Mouse (Mus musculus): ENCODE measurements at regions not wholly inside any gene's neighbourhood (a gene's known extent, or its start where the extent isn't known, plus 50 kb on each side); places are given as distances from the start of the nearest gene placed in this dataset.
"Not testable (repeated sequence)": the region's sequence is repeated elsewhere in the genome, so short reads cannot be mapped to it uniquely, and the experiment has no call there.

DNA sequence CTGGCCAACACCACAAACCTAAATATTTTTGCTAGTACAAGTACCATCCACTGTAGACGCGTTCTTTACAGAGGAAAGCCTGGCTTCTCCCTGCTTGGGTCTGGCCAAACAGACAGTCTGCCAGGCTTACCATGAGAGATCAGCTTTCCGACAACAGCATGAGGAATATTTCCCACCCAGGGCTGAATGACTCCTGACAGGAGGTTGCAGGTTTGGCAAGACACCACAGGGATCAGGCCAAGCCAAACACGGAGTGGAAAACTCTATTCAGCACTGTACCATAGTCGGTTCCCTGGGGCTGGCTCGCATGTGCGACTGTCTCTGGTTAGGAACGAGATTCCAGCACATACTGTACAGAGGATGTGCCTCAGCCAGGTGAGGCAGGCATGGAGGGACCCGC is 140.7 kb upstream of the Supt20 start:
- DNase-seq: peak; percentile 38

DNA sequence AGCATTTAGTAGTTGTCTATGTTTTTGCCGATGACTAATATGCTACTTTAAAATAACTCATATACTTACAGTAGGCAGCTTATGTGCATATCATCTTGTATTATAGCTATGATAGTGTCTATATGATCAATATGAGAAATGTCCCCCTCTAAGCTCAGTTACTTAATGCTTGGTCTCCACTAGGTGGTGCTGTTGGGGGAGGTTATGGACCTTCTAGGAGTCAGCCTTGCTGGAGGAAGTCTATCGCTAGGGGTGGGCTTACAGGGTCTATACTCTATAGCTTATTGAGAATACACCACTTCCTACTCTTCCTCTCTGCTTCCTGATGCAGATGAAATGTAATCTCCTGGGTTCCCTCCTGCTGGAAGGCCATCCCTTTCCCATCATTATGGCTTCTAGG is 136.7 kb upstream of the Supt20 start:
- no peak for DNase-seq

DNA sequence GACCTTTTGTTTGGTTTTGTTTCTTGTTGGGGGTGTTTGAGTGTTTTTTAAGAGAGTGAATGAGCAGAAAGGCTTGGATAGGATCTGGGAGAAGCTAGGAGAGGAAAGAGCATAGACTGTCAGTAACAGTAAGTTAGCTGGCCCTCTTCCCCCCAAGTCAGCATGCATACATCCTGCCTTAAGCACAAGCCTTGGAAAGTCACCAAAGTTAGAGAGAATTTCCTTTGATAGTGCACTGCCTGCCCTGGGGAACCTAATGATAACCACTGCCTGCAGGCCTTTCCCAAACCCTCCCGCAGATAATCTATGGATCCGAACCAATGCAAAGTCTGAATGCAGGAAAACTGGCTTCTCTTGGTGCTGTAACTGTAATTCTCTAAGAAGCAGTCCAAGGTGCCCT is 133.6 kb upstream of the Supt20 start:
- DNase-seq: no peak

DNA sequence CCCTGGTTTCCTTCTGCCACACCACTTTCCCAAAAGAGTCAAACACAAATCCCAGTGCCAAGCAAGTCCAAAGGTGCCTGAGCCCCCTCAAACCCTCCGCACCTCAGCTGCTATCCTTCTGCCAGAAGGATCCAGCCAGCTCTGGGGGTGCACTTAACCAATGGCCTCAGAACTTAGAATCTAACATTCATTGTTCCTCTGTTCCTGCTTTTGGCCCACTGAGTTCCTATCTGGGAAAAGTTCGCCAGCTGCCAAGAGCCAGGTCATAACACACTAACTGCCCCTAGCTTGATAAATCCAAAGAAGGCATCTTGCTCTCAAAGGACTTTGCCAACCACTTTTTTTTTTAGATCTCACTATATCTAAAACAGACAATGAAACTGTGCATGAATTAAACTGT is 133.1 kb upstream of the Supt20 start:
- no peak for DNase-seq

DNA sequence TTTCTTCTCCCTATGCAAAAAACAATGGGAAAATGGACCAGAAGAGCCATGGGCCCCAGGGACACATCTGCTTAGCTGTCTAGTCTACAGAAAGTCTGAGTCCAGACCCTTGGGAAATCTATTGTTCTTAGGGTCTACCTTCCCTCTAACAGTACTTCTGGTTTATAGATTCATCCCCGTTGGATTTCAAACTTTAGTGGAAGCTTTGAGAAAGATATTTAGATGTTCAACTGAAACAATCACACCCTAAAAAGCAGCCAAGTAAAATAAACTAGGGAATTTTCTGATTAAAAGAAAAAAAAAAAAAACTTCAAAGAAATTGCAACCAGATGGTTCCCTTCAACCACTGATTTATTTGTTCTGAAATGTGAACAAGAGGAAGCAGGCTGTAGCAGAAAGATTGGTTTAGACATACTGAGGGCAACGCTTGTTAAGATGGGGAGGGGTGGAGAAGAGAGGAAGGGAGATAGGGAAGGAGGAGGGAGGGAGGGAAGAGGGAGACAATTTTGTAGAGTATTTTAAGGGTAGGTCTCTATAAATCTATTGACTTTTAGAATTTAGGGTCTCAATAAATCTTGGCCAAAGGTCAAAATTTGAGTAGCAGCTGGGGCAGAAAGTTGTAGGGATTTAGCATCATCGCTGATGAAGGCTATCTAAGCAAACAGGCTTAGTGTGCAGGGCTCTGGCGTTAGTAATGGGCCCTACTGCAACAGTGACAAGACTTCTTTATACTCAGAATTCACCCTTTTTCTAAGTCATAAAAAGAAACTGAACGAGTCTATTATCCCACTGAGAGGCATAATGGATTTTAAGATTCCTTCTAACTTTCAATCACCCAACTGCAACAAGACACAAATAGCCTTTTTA is 132.3 kb upstream of the Supt20 start:
- DNase-seq: no peak

DNA sequence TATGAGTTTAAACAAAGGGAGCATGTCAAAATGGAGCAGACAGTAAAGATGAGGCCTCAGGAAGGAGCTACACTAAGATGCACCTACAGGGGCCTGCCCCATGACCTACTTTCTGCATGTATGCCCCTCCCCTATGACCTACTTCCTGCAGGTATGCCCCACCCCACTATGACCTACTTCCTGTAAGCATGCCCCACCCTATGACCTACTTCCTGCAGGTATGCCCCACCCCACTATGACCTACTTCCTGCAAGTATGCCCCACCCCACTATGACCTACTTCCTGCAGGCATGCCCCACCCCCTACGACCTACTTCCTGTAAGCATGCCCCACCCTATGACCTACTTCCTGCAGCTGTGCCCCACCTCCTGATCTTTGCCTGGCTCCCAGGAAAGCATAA is 125.3 kb upstream of the Supt20 start:
- DNase-seq: no peak

DNA sequence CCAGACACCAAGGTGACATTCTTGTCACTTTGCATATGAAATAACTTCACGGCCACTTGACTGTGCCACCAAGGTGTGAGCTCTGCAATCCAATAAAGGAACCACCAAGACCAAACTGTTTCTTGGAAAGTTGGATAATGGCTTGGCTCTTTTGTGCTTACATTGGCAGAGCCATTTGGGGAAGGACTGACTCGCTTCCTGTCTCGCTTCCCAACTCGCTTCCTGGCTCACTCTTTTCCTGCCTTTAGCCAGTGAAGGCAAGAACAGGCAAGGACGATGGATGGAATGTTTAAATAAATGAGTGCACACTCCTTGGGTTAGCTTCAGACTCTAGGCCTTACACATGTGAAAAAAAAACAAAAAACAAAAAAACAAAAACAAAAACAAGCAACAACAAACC is 124.5 kb upstream of the Supt20 start:
- DNase-seq: no peak

DNA sequence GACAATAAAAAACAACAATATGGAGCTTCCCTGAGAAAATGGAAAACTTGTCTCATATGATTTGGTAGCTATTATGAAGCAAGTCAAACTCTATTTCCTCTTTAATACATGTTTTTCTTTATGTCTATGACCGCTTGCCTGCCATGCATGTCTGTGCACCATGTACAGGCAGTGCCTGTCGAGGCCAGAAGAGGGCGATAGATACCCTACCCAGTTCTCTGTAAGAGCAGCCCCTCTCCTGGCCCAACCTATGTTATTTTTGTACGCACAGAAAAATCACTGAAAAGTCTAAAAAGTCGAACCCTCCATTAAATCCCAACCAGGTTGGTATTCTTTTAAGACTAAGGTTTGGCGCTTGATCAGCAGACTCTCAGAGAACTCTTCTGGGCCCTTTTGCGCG is 122.1 kb upstream of the Supt20 start:
- DNase-seq: no peak

DNA sequence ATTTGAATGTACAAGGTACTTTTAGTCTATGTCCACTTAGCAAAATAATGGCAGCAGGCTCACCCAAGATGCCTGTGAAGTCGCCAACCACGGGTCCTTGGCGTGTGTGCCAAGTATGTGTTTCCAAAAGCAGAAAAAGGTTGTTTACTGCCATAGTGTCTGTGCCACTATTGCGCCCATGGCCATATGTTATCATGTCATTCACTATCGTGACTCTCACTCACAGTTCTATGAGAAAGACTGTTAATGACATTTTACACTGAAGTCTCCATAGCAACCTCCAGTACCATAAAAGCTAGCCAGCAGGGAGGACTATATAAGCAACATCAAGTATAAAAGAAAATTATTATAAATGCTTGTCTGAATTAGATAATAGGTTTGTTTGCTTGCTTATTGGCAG is 114.8 kb upstream of the Supt20 start:
- no peak for DNase-seq

DNA sequence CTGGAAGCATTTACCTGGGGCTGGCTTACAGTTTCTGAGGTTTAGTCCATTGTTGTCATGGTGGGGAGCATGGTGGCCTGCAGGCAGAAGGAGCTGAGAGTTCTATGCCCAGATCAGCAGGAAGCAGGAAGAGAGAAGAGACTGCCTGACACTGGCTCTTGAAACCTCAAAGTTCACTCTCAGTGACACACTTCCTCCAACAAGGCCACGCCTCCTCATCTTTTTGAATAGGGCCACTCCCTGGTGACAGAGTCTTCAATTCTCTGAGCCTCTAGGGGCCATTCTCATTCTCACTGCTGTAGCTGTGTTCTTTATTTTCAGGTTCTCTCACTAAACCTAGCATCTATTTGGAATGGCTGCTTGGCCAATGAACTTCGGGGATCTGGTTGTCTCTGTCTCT is 113.2 kb upstream of the Supt20 start:
- no peak for DNase-seq

DNA sequence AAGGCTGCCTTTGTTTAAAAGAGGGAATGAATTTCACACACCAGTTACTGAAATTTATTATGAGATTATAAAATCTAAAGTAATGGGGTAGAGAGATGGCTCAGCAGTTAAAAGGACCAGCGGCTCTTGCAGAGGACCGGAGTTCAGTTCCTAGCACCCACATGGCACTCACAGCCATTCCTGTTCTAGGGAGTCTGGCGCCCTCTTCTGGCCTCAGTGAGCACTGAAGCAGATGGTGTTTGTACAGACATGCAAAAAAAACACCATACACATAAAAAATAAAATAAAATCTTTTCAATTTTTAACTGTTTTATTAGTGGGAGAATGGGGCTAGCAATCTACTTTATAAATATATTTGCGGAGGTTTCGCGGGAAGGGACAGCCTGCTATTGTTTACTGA is 112.3 kb upstream of the Supt20 start:
- no peak for DNase-seq

DNA sequence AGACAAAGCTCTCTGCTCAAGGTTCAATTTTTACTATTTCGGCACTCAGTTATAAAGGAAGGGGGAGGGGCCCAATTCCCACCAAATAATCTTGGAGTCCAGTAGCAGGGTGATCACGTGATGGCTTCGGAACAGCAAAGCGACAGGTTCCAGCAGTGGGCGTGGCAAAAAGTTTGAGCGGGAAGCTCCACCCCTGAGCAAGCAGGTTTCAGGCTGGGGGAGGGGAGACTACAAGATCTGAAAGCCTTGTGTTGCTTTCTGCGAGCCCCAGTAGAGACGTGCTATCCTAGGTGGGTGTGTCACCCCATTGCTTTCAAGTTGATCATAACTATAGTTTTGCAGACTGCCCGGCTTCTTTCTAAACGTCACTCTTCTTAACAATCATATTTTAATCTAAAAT is 106.8 kb upstream of the Supt20 start:
- DNase-seq: not testable (repeated sequence)

DNA sequence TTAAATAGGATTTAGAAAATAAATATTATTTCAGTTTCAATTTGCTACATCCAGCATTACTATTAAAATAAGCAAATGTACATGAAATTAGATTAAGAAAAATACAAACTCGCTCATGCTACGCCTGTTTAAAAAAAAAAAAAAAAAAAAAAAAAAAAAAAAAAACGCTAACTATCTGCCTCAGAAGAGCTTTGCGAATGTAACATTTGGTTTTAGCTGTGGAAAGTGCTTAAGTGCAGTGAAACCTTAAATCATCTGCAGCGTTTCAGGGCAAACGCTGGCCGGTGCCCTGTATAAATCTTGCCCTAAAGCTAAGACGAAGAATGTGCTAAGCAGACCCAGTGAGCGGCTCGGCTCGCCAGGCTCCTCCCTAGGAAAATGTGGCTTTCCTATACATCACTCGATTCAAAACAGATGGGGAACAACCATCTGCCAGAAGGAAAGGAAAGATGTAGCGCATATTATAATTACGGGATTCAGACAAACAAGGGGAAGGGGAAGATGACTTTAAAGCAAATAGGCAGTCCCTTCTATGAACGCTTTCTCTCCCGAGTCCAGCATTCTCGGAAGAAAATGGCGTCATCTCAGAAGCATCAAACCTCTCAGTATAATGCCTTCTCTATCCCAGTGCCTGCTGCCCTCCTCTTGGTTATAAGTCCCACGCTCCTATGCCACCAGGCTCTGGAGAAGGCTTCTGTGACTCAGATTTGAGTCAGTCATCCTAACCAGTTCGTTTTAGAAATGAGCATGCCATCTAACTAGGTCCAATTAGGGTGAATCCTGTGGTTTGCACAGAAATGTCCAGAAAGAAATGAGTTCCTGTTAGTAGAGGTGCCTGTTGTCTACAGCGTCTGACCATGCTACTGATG is 105.2 kb upstream of the Supt20 start:
- no peak for DNase-seq

DNA sequence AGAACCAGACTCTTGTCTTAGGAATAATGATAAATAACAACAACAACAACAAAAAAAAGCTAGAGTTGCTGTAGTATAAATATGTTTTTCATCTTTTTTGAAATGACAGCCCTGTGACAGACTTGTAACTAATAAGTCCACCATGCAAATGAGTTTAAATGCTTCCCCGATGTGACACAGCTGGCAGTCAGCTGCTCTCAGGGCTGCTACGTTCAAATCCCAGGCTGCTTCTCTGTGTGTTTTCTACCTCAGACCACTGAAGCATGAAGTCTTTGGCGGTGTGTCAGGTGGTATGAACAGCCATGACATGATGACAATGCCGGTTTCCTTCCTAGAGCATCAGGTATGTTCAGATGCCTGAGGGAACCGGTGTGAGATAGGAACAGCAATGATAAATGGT is 104.4 kb upstream of the Supt20 start:
- no peak for DNase-seq

DNA sequence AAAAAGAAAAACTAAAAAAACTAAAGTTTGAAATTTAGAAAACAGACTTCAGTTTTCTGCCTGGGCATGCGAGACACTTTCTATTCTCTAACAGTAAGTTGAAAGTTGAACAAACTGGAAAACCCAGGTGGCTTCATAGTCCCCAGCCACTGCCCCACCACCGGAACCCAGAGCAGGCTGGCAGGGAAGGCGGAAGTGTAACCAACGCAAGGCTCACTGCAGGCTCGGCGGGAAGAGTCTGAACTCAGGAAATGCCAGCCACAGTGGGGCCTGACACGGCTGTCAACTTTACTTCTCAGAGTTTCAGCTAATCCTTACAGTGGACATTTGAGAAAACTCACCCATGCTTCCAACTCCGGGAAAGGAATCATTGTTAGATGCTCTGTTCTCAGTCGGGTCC is 102.6 kb upstream of the Supt20 start:
- DNase-seq: no peak

DNA sequence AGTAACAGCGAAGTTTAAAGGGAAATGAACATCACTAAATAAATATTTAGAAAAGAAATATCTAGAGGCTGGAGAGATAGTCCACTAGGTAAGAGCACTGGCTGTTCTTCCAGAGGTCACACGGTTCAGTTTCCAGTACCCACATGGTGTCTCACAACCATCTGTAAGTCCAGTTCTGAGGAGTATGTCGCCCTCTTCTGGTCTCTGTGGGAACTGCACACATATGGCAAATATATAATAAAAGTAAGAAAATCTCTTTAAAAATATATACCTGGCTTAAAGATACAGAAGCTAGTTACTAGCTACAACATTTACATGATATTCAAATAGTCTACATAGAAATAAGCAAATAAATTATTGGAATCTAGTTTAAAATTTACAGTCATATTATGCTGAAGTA is 101.4 kb upstream of the Supt20 start:
- DNase-seq: no peak

DNA sequence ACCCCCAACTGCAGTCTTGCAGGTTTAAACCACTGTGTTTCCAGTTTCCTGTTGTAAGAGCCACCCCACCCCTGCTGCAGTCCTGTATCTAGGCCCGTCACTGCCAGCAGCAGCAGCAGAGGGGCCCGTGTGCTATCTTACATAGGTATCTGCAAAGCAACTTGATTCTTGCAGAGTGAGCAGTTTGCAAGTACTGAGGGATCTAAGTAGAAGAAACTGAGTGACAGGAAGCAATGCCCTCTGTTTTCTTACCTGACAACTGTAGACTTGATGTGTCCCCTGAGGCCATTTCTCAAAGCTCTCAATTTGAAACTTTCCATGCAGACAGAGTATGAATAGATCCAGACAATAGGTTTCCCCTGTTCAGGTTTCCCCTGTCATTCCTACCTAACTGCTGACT is 100.5 kb upstream of the Supt20 start:
- DNase-seq: no peak

DNA sequence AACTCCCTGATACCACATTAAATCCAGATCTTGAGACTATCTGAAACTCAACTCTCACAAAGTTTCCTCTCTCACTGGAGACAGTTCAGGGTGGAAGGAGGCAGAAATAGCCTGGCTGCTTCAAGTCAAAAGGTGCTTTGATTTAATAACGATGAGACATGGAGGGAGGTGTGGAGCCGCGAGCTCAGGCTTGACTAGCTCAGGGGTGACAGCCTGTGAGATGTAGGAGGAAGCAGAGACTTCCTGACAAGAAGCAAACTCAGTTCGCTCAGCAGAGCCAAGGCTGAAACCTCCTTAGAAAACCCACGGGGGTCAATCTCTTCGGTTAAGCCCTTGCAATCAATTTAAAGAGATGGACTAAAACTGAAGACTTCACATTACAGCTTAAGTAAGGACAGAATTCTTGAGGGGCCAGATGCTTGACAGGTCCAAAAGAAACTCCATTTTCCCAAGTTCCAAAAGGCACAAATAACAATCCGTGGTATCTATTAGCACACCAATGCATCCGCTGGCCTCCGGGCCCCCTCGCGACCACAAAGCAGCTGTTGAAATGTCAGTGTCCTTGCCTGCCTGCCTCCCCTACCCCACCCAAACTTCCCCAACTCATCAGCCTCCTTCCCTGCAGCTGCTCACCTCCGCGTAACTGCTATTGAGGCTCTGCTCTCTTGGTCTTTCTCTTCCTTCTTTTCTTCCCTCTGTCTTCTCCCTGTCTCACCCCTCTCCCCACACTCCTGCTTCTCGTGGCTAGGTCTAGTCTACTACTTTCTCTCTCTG is 99.8 kb upstream of the Supt20 start:
- DNase-seq: no peak

DNA sequence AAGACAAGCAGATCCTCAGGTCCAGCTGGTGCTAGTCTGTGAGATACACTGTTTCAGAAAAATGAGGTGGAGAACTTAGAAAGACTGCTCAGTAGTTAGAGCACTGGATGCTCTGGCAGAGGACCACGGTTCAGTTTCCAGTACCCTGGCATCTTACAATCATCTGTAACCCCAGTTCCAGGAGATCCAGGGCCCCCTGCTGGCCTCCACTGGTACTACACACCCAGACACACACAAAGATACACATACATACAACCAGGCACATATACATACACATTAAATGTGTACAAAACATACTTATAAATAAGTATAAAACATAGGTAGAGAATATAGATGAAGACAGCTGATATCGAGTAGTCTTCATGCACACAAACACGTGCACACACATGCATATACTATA is 97.4 kb upstream of the Supt20 start:
- DNase-seq: no peak

DNA sequence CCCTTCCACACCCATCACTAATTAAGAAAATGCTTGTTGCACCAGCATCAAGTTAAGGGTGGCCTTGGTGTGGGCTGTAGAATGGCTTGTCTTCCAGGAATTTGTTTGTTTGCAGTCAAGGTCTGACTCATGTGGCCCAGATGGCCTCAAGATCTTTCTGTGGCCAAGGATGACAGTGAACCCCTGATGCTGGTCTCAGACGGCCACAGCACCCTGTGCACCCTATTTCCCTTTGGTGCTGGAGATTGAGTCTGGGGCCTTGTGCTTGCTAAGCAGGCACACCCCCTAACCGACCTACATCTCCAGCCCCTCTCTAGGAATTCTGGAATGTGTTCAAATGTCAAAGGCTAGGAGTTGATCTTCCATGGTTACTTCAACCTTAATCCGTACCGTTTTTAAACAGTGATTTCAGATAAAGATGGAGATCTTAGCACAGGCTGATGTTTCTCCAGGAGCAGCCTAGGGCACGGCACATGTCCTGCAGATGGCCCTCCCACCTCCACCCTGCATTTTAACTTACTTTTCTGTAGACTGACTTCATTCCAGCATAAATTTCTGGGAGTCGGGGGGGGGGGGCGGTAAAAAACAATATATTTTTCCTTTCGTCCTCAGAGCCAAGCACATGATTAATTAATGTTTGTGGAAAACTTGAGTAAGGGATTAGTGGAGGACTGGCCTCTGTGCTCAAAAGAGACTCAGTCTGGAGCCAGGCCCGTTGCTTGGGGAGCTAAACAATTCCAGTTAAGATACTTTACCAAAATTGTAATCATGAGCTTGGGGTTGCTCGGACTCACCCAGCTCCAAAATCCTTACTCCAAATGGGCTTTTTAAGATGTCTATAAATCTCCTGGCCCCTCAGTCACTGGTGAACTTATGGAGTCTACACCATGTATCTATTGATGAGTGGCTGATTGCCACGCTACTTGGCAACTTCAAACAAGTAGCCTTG is 95.0 kb upstream of the Supt20 start:
- peak; percentile 41 for DNase-seq

DNA sequence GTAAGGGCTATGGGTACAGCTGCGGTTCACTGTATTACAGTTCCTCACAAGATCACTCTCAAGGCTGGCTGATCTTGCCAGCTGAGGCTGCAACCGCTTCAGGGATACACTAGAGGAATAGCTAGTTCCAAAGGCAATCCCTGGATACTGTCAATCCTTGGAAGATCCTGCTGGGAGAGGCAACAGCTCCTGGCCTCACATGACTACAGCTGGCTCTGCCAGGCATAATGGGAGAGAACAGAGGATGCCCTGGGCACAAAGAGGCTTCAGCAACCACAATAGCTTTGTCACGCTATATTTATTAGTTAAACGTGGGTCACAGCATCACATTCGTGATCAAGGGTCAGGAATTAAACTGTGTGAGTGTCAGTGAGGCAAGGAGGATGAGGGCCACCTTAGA is 94.3 kb upstream of the Supt20 start:
- no peak for DNase-seq

DNA sequence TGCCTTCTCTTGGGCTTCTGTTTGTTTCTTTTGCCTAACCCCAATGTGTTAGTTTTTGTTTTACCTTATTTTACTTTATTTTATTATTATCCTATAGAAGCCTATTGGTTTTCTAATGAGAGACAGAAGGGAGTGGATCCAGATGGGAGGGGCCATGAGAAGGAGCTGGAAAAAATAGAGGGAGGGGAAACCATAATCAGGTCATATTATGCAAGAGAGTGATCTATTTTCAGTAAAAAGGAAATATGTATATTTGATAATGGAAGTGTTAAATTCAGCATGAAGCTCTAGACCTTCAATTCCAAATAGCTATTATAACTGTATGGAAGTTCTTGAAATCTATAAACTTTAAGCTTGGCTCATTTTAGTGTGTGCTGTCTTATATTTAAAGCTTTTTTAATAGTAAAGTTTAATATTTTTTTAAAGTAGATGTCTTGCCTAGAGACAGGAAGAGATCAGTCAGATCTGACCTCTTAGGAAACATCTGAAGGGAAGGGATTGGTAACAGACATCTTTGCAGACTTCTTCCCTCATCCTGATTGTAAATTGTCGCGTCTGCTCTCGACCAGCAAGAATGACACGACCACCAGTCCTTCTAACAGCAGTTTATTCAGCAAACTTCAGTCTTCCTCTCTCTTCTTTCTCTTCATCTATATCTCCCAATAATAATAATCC is 87.8 kb upstream of the Supt20 start:
- DNase-seq: no peak

All from lung, postnatal 10 days (tissue).